Mouse (Mus musculus) ES-E14 (cell line): ENCODE data around the gene Pnp2. TPM values are rescaled to one million over a fixed set of nuclear protein-coding genes. Genes with fewer than 3 reads are reported as not detected.

ENCODE experiments used
- DNase-seq: peaks from one replicate; pipeline ENCODE4 v3.0.0-alpha.2; 2013; ENCODE audit warnings: low read depth, low spot score
- H3K27ac ChIP-seq: 2 replicates; pipeline ENCODE4 v1.5.1; 2012; ENCODE audit warnings: low read depth, mild to moderate bottlenecking, low read length, moderate library complexity, mixed read lengths; ENCODE audit not compliant: poor library complexity, insufficient read depth, severe bottlenecking
- H3K36me3 ChIP-seq: 2 replicates; pipeline ENCODE4 v1.6.1; 2012; ENCODE audit warnings: mild to moderate bottlenecking, low read length, moderate library complexity, mixed read lengths; ENCODE audit not compliant: control insufficient read depth, poor library complexity, insufficient read depth, severe bottlenecking
- H3K4me1 ChIP-seq, 2 experiments: fragments of 150-350 bp in 1 of 2; sonication (generic) in 1 of 2; 2 replicates each; pipeline ENCODE4 v1.6.1; 2012; ENCODE audit warnings: low read length in 2 of 2, mild to moderate bottlenecking in 1 of 2, mixed read lengths in 1 of 2; ENCODE audit not compliant: control insufficient read depth in 2 of 2, insufficient read depth in 2 of 2, poor library complexity in 1 of 2
- H3K4me3 ChIP-seq, 2 experiments: fragments of 150-350 bp in 1 of 2; sonication (generic) in 1 of 2; 2 replicates each; pipeline ENCODE4 v1.5.1; 2012; ENCODE audit warnings: low read length in 2 of 2, low read depth in 1 of 2, mild to moderate bottlenecking in 1 of 2, mixed read lengths in 1 of 2; ENCODE audit not compliant: insufficient read depth in 1 of 2, poor library complexity in 1 of 2, severe bottlenecking in 1 of 2
- H3K9ac ChIP-seq: 2 replicates; pipeline ENCODE4 v1.6.1; 2012; ENCODE audit warnings: low read depth, mild to moderate bottlenecking, low read length, mixed read lengths; ENCODE audit not compliant: poor library complexity, insufficient read depth, severe bottlenecking
- H3K9me3 ChIP-seq: fragments of 150-350 bp; sonication (generic); 2 replicates; pipeline ENCODE4 v1.6.1; 2012; ENCODE audit warnings: low read depth, mild to moderate bottlenecking, low read length; ENCODE audit not compliant: control insufficient read depth, insufficient read depth
- CHD2 ChIP-seq: IDR thresholded peaks from 2 replicates; pipeline ENCODE4 v1.6.1; 2014; ENCODE audit warnings: mild to moderate bottlenecking, low read depth, low read length, inconsistent platforms
- HCFC1 ChIP-seq: IDR thresholded peaks from 2 replicates; pipeline ENCODE4 v1.6.1; 2012; ENCODE audit warnings: low read length, inconsistent platforms, borderline replicate concordance; ENCODE audit not compliant: insufficient read depth
- MAFK ChIP-seq: IDR thresholded peaks from 2 replicates; pipeline ENCODE4 v1.6.1; 2014; ENCODE audit warnings: mild to moderate bottlenecking, low read depth, low read length, inconsistent platforms; ENCODE audit not compliant: insufficient read depth
- ZC3H11A ChIP-seq: IDR thresholded peaks from 2 replicates; pipeline ENCODE4 v1.6.1; 2012; ENCODE audit warnings: low read depth, mild to moderate bottlenecking, inconsistent platforms, low read length, borderline replicate concordance
- ZNF384 ChIP-seq: IDR thresholded peaks from 2 replicates; pipeline ENCODE4 v1.6.1; 2012; ENCODE audit warnings: low read depth, low read length, inconsistent platforms
- in situ Hi-C, 2 experiments: fragments of 600-800 bp; cut with MboI; formaldehyde crosslinking; loops; one replicate each; pipeline ENCODE4 v1.15.1; 2025; ENCODE audit warnings: low sequenced_read_pairs in 2 of 2, inconsistent platforms in 1 of 2; ENCODE audit not compliant: unreplicated experiment in 2 of 2
- total RNA-seq: library from RNA; depleted of rRNA; stranded (reverse); fragments of 300-350 nt; gene quantifications from 2 replicates; pipeline ENCODE4 v1.2.3, GENCODE M21; 2012

Gene Pnp2
- total RNA-seq, 1 experiment: 1.1 TPM

GRCm38 (mm10) chr14:50924281-50925064, 31.3 kb upstream of the Pnp2 start, which contains the start of the genes Osgep and Apex1:
TSS of gene Osgep (minus strand) at chr14:50924893.
TSS of gene Apex1 (plus strand) at chr14:50924968.
- DNase-seq: peak; percentile 97
- Histone ChIP-seq H3K36me3 (peaks cover 36% of the 10 kb centered on the region), H3K4me3 (peak within 1 kb of the TSS; percentile 72 to 80), H3K4me1 (peaks cover 0 to 4% of the 10 kb centered on the region in 2 experiments; a peak in 2 of 4 replicates), H3K9ac (peak within 1 kb of the TSS; percentile 87), H3K27ac (peak within 1 kb of the TSS; percentile 82), H3K9me3 (no peaks in the 10 kb centered on the region)
- 0 out of 2 replicates have a peak, but pooled peaks have one; percentile 43 for TF ChIP-seq HCFC1
- TF ChIP-seq MAFK: no peak
- in situ Hi-C loops: no loop called here

- TF ChIP-seq ZC3H11A: no peak
- no peak for TF ChIP-seq HCFC1
- no peak for TF ChIP-seq ZNF384
- TF ChIP-seq CHD2: no peak
- no peak for TF ChIP-seq MAFK
- H3K36me3 ChIP-seq: peaks cover 36% of the 10 kb centered on the region
- no peak for DNase-seq
These were observed 30.5 kb upstream of the Pnp2 start for GRCm38 (mm10) chr14:50925111-50925920.

GRCm38 (mm10) chr14:50927366-50927765, 28.4 kb upstream of the Pnp2 start:
- no peak for TF ChIP-seq ZC3H11A
- TF ChIP-seq MAFK: no peak
- H3K4me1 ChIP-seq: peaks cover 4 to 7% of the 10 kb centered on the region in 2 experiments; a peak in 3 of 4 replicates
- H3K27ac ChIP-seq: no peak overlapping the region

More at GRCm38 (mm10) chr14:50925111-50925920, 30.5 kb upstream of the Pnp2 start:
- Histone ChIP-seq H3K4me1 (peaks cover 4% of the 10 kb centered on the region in 2 experiments; a peak in 3 of 4 replicates), H3K4me3 (peak overlapping the region; percentile 72 to 80), H3K9me3 (no peaks in the 10 kb centered on the region), H3K27ac (peak overlapping the region; percentile 65), H3K9ac (peak overlapping the region; percentile 83)
- in situ Hi-C loops: no loop called here

GRCm38 (mm10) chr14:50929951-50930350, 25.8 kb upstream of the Pnp2 start:
- no peak for DNase-seq
- peak overlapping the region; percentile 90 for H3K27ac ChIP-seq
- TF ChIP-seq ZNF384 (no peak), MAFK (no peak), CHD2 (0 out of 2 replicates have a peak, but pooled peaks have one; percentile 16), ZC3H11A (no peak), HCFC1 (no peak)

More at GRCm38 (mm10) chr14:50927366-50927765, 28.4 kb upstream of the Pnp2 start:
- DNase-seq: no peak
- H3K36me3 ChIP-seq: peaks cover 31% of the 10 kb centered on the region
- in situ Hi-C loops: no loop called here
- no peaks in the 10 kb centered on the region for H3K9me3 ChIP-seq
- H3K9ac ChIP-seq: no peak overlapping the region
- no peak overlapping the region for H3K4me3 ChIP-seq

More at GRCm38 (mm10) chr14:50929951-50930350, 25.8 kb upstream of the Pnp2 start:
- Histone ChIP-seq H3K4me1 (peaks cover 4 to 7% of the 10 kb centered on the region in 2 experiments; a peak in 3 of 4 replicates), H3K9me3 (no peaks in the 10 kb centered on the region), H3K9ac (peak overlapping the region; percentile 90), H3K4me3 (peak overlapping the region; percentile 77 to 90), H3K36me3 (peaks cover 31% of the 10 kb centered on the region)
- in situ Hi-C loops: no loop called here
